Mouse (Mus musculus) urinary bladder, adult 18-20 months (tissue): ENCODE results near the gene Snx3.

Experiments used
- DNase-seq, 2 experiments: peaks; one replicate each; pipeline ENCODE4 v3.0.0; 2022; ENCODE audit warnings: low spot score in 2 of 2, mixed read lengths in 2 of 2

The Snx3 gene

DNA sequence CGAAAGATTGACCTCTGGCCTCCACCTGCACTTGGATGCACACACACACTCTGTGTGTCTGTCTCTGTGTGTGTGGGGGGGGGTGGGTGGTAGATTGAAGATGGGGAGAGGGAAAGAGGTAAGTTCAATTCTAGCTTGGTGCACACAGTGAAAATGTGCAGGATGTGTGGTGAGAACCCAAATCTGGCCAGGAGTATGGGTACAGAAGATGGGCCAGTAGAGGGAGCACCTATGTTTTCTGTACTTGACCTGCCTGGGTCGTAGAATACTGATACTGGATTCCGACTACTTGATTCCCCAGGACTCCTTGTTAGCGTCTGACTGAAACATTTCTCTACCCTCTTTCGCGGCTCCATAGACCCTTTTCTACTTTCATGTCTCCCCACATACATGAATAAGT, 8.3 kb downstream of the Snx3 start:
- DNase-seq: no peak

GRCm38 (mm10) chr10:42511184-42512135, 9.6 kb downstream of the Snx3 start:
- DNase-seq: no peak

DNA sequence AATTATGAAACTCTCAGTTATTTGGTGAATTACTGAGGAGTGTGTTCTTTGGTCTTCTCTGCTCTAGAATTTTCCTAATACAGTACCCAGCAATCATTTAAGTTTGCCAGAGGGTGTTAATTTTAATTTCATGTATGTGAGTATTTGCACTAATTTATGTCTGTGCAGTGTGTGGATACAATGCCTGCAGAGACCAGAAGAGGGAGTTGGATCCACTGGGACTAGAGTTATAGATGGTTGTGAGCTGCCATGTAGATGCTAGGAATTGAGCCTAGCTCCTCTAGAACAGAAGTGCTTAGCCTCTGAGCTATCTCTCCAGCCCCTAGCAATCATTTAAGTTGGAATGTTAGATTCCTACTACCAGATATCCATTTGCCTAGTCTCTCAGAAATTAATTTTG, 12.3 kb downstream of the Snx3 start:
- no peak for DNase-seq

DNA sequence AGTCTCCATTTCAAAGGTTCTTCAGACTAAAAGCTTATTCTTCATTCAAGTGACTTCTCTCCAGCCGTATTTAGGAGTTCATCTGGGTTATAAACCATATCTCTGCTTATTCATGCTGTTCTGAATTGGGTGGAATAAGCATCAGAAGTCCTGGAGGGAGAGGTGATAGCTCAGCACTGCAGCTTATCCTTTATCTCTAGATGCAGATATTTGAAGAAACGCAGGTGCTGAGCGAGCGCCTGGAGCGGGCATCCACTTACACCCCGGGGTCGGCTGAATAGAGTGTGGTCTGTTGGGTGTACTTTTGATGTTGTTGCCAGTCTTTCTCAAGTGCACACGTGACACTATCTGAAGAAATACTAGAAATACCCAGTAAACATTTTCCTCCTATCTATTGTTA, 16.5 kb downstream of the Snx3 start:
- DNase-seq: no peak

GRCm38 (mm10) chr10:42521315-42521981, 19.6 kb downstream of the Snx3 start:
- DNase-seq: no peak

GRCm38 (mm10) chr10:42522912-42523311, 21.1 kb downstream of the Snx3 start:
- DNase-seq: no peak

DNA sequence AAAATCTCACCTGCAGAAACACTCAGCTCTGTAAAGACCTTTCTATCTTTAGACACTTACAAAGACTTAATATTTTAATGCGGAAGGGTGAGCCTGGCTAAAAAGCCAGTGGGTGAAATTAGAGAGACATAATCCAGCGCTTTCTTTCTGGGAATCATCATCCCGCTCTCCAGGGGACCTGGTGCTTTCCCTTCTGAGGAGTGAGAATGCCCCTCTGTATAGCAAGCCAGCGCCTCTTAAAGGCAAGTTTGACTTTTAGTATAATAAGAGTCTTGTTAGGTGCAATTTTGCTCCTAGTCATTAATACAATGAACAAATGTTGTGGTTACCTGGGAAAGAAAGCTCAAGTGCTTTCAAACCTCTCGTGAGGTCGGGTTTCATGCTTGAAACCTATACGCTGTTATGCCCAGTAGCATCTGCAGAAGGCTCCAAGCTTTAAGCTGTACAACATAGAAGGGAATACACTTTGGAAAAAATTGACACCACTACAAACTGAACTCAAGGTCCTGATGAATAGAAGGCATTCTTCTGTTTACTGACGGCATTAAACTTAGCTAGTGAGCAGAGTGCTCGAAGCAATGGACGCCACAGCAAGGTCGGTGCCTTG, 21.8 kb downstream of the Snx3 start:
- no peak for DNase-seq

GRCm38 (mm10) chr10:42525682-42526081, 23.9 kb downstream of the Snx3 start:
- DNase-seq: no peak

DNA sequence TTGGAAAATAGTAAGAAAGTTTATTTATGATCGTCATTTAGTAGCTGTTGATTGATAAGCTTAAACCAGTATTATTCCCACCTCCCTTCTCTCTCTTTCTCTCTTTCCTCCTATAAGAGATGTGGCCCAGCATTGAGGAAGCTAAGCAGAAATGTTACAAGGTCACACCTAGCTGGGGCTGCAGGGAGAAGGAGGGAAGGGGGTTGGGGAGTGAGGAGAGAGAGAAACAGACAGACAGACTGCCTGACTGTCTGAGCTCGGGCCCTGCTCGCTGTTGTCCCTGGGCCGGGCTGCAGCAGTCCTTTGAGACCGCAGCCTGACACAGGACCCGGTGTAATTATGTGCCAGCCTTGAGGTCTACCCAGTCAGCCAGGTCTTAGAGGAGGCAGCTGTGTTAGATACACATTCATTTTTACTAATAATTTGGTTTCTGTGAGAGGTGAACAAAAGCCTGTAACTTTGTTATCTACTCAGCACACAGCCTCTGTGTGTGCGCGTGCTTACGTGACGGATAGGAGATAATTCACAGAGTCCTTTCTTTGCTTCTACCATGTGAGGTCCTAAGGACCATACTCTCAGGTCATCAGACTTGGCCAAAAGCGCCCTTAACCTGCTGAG, 32.1 kb downstream of the Snx3 start:
- DNase-seq: no peak

GRCm38 (mm10) chr10:42537571-42538316, 35.9 kb downstream of the Snx3 start:
- DNase-seq: no peak

- DNase-seq: no peak
These were observed 44.1 kb downstream of the Snx3 start for GRCm38 (mm10) chr10:42545707-42546503.

GRCm38 (mm10) chr10:42546507-42546906, 44.7 kb downstream of the Snx3 start:
- DNase-seq: no peak

DNA sequence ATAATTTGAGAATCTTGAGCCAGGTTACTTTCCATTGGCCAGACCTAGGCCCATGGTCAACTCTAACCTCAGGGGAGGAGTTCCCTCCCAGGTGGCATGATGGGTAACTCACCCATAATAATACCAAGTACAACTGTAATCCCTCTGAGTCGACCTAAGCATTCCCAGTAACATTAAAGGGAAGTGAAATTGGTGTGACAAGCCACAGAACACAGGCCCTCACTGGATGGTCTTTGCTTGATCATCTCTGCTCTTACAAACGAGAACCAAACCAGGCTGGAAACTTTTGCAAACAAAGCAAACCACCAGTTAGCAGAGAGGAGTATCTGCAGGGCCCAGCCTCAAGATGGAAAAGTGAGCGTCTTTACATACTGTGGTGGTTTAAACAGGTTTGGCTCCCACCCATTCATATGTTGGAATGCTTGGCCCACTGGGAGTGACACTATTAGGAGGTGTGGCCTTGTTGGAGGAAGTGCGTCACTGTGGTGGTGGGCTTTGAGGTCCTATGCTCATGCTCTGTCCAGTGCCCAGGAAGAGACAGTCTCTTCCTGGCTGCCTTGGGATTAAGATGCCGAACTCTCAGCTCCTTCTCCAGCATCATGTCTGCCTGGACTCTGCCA, 57.9 kb downstream of the Snx3 start:
- no peak for DNase-seq

GRCm38 (mm10) chr10:42562272-42562671, 60.4 kb downstream of the Snx3 start:
- DNase-seq: no peak

DNA sequence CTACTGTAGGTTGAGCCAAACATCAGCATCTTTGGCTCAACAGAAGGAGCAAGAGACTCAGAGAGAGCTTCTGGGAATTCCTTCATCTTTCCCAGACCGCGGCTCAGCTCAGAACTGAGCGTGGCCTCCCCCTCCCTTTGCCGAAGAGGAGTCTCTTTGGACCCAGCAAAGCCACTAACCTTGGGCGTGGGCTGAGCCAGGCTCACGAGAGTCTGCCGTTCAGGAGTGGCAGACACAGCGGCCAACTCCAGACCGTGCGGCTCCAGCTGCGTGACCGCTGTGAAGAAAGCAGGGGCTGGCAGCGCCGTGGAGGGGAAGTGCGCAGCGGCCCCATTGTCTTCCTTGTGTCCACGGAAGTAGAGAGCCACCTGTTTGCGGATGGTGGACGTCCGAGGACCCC, 70.7 kb downstream of the Snx3 start:
- DNase-seq: no peak

DNA sequence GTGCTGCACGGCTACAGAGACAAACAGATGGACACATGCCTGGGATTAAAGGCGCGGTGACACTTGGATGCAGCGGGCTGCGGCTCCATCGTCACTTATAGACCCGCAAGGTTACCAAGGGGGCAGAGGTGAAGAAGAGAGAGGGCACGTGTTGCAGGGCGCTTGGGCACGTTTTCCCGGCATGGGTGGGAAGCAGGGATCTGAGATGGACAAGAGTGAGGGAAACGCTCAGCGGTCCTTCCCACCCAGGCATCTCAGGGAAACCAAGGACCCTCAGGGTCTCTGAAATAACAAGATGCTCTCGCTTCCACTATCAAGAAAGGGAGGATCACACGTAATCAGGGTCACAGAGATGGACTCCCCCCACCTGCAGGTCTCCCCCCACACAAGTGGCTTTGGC, 71.1 kb downstream of the Snx3 start:
- no peak for DNase-seq

- DNase-seq: no peak
These were observed 72.8 kb downstream of the Snx3 start for GRCm38 (mm10) chr10:42574639-42575038.

DNA sequence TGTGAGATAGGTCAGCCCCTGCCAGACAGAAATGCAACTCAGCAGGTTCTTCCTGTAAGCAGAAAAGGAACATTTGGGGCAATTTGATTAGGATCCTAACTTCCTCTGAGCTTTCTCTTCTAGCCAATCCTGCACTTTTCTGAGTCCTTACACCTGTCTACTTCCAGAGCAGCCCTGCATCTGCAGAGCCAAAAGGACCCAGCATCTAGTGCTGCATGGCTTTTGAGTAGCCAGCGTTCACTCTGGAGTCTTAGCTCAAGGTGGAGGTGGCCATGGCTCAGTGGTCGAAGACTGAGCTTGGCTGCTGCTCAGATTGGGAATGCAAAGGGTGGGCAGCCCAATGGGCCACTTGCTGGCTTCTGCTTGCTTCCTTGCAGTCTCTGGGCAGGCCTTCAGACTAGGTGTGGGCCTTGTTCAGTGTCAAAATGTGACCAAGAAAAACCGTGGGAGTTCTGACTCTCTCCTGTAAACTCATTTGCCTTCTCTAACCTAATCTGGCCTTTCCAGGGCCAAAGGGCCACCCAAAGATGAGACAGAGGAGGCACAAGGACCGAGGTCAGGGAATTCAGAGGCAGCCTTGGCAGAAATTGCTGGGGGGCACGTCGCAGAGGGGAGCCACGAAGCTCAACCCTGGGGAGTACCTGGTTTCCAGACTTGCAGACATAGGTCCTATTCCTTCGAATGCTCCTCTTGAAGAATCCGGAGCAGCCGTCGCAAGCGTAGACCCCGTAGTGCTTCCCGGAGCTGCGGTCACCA, 75.9 kb downstream of the Snx3 start:
- DNase-seq: no peak

DNA sequence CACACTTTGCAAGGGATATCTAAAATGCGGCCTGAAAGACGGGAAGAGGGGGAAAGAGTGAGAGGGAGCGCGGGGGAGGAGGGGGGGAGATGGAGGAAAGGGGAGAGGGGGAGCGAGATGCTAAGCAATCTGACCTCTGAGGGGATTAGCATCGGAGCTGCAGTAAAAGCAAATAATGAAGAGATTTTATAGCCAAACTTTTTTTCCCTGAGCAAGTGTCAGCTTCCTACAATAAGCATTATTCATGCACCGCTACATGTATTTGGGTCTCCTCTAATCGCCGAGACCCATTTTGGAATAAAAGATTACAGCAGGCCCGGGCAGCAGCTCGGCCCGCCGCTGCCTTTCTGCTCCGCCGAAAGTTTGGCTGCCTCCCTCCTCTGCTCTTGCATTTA, 76.4 kb downstream of the Snx3 start:
- no peak for DNase-seq
